Mouse (Mus musculus): ENCODE measurements around the gene Arid5b.
A peak's percentile ranks its signal among the peaks of the same experiment; 100 is the strongest.

Gene Arid5b

DNA sequence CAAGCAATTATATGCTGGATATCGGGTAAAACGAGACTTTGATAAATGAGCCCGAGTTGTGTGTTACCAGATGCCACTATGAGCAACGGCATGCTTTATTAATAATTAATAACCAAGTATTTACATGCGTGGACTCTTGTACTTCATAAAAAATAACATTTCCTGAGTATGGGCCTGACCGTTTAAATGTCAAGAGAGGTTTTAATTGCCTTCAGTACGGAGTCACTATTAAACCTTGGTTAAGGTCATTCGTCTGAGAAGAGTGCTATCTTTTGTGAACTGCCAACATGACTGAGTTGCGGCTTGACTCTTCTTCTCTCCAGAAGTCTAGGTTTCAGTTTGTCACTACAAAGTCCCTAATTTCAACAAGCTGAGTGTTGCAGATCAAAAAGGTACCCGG lies 8.8 kb downstream of the Arid5b start:
- no peak for DNase-seq (ENCODE audit: low spot score in 2 of 2)

GRCm38 (mm10) chr10:68268629-68269028 lies 9.9 kb downstream of the Arid5b start:
- peak in 1 of 2 experiments; percentile 51 for DNase-seq (ENCODE audit: low spot score in 2 of 2)

- DNase-seq (ENCODE audit: low spot score in 2 of 2), result no peak
These were observed 14.4 kb downstream of the Arid5b start for GRCm38 (mm10) chr10:68263969-68264688.

DNA sequence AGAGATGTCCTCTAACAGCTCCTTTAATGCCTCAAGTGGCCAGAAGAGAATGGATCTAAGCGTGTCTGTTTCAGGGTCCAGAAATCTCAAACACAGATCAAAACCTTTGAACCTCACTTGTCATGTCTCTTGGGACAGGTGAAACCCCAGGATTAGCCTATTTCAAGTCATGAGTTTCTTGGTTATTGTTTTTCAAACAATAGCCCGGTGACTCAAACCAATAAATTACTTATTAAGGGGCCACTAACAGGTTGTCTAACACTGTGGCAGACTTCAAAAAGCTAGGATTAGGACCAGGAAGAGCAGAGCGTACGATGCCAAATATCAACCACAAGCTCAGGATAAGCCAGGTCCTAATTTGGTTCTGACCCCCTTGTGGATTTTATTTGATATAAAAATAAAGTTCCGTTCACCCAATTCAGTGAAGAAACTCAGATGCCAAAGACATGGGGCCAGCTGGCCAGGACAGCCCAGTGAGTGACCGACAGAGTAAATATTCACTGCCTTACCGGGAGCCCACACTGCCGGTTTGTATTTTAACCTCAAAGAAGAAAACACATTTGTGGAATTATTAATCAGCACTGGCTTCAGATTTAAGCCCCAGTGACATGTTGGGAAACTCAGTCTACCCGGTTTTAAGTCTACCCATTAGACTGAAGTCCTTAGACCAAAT lies 15.1 kb downstream of the Arid5b start:
- no peak for DNase-seq (ENCODE audit: low spot score in 2 of 2)

GRCm38 (mm10) chr10:68259601-68260000 lies 18.9 kb downstream of the Arid5b start:
- DNase-seq (ENCODE audit: low spot score in 2 of 2), result no peak

GRCm38 (mm10) chr10:68257358-68258056 lies 21.0 kb downstream of the Arid5b start:
- DNase-seq (ENCODE audit: low spot score in 2 of 2), result no peak

GRCm38 (mm10) chr10:68256134-68256533 lies 22.4 kb downstream of the Arid5b start:
- no peak for DNase-seq (ENCODE audit: low spot score in 2 of 2)

DNA sequence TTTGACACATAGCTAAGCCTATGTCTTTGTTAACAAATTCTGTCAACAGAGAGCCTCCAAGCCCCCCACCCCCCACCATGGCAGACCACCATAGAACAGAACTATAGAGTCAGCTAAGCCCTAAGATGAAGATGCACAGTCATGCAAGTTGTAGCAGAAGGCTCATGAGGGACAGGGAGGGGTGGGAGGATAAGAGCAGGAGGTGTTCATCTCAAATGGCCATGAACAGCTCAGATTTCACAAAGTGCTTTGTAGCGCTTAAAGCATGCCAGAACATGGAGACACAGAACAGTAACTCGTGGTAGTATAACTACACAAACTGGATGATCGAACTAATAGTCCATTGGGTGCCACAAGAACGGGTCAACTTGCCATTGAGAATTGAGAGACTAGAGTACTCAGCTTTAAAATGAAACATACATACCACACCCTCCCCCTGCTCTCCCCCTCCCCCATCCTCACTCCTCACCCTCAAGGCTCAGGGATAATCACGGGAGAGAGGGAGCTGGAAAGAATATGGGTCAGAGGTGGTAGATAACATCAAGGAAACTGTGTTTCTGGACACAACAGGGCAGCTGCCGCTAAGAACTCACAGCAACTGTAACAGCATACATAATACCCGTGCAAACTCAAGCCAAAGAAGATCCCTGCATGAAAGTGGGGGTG lies 25.0 kb downstream of the Arid5b start:
- no peak for DNase-seq (ENCODE audit: low spot score in 2 of 2)

DNA sequence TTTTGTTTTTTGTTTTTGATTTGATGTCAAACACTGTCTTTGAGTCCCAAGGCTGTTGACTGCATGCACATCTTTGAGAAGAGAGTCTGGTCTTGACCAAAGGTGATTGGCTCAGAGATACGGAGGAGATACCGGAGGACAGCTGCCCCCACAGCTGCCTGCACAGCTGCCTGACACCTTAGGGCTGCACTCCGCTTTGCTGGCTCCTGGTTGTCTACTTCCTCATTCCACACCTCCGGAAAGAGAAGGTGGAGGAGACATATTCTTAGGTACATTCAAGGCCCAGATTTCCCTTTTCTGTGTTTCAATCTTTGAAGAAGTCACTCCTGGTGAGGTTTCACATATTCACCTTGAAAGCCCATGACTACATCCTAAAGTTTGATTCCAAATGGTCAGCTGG lies 25.9 kb downstream of the Arid5b start:
- no peak for DNase-seq (ENCODE audit: low spot score in 2 of 2)

DNA sequence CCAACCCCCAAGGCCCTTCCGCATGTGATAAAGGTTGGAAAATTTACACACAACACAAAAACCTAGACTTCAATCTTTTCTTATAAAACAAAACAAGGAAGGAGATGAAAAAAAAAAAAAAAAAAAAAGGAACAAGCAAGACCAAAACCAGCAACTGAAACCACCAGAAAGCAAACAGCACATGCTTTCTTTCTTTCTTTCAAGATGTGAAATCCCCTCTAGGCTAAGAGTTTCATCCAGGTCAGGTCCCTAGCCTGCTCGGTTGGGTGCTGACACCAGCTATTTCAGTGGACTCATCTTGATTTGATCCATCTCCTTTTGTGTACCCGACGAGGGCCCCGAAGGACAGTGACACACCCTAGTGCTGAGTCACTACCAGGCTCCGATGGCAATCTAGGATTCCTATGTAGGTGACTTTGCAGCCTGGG lies 29.2 kb downstream of the Arid5b start:
- no peak for DNase-seq (ENCODE audit: low spot score in 2 of 2)

DNA sequence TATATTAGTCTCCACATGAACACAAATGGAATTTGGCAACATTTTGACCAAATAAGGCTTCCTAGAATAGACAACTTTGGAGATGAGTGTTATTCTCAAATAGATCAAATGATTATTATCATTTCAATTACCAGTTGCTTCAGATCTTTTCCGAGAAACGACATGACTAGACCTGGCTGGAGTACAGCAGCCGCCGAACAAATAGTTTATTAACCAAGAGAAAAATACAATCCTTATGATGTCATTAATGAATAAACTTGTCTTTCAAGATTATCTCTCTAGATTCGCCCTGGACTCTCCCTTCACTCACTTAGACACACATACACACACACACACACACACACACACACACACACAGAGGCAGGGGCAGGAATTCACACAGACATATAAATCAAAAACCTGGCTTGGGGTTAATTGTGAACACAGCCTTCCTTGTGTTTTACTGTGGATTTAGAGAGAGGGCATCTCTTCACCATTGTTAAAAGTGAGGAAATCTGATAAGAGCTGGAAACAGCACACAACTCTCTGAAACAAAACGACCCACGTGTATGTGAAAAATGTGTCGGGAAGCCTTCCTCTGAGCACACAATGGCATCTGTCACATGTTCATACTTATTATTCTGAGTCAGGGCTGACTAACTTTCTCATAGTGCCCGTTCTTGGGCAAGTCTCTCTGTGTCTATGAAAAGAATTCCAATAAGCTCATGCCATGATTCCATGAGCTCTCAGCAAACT lies 30.1 kb downstream of the Arid5b start:
- no peak for DNase-seq (ENCODE audit: low spot score in 2 of 2)

GRCm38 (mm10) chr10:68247490-68248280 lies 30.9 kb downstream of the Arid5b start:
- no peak for DNase-seq (ENCODE audit: low spot score in 2 of 2)

DNA sequence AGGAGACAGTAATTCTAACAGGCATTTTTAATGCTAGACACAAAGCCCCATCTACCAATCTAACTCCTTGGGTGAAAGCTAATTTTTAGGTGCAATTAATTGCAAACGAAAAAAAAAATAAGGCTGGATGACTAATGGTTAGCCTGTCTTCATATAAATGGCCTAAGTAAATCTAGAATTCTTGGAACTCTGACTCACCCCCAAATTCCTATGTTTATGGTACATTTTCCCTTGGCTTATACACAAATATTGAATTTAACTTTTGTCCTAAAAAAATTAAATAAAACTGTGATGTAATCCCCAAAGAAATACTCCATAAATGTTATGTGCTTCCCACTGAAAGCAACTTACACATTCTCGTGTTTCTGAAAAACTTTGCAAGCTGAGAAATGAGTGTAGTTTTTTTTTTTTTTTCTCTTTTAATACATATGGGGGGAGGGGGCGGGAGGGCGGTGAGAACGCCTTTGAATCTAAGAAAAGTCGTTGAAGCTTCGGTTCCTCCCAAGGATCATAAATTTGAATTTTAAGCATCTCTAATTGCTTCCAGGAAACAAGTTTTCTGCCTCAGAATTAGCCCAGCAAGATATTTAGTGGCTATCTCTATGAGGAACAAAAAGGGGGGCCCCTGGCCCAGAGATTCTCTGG lies 31.8 kb downstream of the Arid5b start:
- no peak for DNase-seq (ENCODE audit: low spot score in 2 of 2)

GRCm38 (mm10) chr10:68240804-68241485 lies 37.6 kb downstream of the Arid5b start:
- DNase-seq (ENCODE audit: low spot score in 2 of 2), result no peak

- DNase-seq (ENCODE audit: low spot score in 2 of 2), result no peak
These were observed 38.3 kb downstream of the Arid5b start for GRCm38 (mm10) chr10:68240094-68240803.

DNA sequence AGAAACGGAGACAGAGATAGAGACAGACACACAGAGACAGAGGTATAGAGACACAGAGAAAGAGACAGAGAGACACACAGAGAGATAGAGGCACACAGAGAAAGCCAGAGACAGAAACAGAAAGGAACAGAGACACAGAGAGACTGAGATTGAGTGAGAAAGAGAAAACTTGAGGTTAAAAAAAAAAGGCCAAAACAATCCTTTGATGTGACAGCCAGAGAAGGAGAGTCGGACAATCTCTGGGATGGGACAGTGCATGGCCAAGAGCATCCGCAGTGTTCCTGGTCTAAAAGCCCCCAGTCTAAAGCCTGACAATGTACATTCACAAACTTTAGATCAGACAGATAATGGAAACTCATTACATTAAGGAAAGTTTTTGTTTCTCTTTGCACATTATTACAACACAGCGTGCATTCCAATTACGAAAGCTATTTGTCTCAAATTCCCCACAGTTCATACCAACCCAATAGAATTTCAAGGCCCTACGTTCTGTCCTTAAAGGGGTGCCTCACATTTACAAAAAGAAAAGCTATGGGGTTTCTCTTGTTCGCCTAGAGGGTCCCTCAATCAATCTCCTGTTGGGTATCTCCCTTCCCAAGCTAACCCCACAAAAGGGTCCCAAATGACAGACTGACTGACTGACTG lies 39.0 kb downstream of the Arid5b start:
- no peak for DNase-seq (ENCODE audit: low spot score in 2 of 2)

GRCm38 (mm10) chr10:68238707-68239425 lies 39.7 kb downstream of the Arid5b start:
- no peak for DNase-seq (ENCODE audit: low spot score in 2 of 2)

DNA sequence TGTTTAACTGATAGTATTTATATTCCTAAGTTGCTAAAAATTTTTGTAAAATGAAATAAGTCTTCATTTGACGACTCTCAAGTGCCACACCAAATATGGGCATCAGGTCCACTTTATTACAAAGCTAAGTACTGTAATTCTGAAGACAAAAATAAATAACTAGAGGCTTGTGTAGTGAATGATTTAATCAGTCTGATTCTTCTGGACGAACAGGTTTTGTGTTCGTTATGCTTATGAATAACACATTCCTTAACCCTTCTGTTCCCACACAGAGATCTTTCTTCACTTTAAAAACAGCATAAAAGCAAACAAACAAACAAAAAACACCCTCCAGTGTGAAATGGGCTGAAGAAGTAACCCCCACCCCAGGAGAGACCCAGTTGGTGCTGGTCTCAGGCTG lies 40.4 kb downstream of the Arid5b start:
- no peak for DNase-seq (ENCODE audit: low spot score in 2 of 2)
